Mouse (Mus musculus) cerebellum, adult (tissue): ENCODE data around the gene Ccn1.

Experiments
- ATAC-seq: cut with Nextera tagmentation; 2 replicates; pipeline ENCODE4 v1.9.2; 2017; ENCODE audit warnings: mild to moderate bottlenecking, moderate library complexity, mixed read lengths; ENCODE audit not compliant: insufficient number of reproducible peaks, low FRiP score, low TSS enrichment

The Ccn1 gene

DNA sequence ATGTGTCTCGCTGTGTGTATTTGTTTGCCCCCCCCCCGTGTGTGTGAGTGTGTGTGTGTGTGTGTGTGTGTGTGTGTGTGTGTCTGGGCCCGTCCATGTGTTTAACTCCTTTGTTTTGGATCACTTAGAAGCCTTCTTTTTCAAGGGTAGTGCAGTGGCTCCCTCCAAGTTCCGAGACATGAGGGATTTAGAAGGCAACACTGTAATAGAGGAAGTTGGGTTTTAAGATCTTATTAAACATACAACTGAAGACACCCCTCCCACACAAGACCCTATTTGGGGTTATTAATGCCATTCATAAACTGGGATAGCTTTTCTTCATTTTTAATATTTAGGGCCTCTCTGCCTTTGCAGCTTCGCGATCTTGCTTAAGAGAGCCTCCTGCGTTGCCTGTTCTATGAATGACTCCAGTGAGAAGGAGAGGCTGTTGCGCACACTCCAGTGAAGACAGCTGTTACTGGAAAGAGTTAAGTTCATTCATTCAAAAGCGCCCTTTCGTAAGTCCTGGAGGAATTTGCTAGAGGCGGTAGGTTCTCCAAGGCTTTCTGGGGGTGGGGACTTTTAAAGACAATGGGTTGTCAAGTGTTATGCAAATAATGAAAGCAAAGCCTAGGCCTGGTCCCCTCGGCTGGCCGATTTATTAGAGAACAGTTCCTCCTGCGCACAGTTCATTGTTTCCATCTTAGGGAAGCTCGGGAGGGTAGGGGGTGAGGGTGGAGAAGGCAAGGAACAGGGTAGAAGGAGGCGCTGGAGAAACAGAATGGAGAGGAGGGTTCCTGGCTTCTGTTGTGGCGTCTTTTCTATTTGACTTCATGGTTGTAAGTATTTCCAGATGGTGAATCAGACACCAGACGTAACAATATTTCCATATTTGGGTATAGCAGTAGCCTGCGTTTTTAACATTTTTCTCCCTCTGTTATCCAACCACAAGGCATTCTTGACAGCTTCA is 1.5 kb upstream of the Ccn1 start:
- ATAC-seq: no peak

GRCm38 (mm10) chr3:145650298-145651011 is 674 bp upstream of the Ccn1 start:
- no peak for ATAC-seq

- no peak for ATAC-seq
Observed at GRCm38 (mm10) chr3:145648991-145649851, 560 bp downstream of the Ccn1 start.

- ATAC-seq: no peak
Observed at GRCm38 (mm10) chr3:145648097-145648931, 1.5 kb downstream of the Ccn1 start.

- ATAC-seq: no peak
Observed at GRCm38 (mm10) chr3:145647416-145647815, 2.4 kb downstream of the Ccn1 start.

DNA sequence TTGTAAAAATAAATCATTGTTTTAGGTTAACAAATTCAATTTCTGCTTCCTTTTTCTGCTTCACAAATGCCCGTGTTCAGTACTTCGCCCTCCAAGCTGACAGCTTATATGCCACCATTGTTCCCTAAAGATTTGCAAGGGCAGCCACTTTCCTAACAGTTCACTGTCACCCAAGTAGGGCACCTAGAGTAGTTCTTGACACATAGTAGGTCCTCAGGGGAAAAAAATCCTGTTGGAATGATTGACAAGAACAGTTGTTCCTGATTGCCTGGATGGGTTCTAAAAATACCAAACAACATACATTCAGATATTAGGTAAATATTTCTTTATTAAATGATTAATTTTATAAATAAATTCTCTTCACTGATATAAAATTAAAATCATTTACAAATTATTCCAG is 3.1 kb downstream of the Ccn1 start:
- no peak for ATAC-seq

- ATAC-seq: no peak
Observed at GRCm38 (mm10) chr3:145646009-145646408, 3.8 kb downstream of the Ccn1 start.

GRCm38 (mm10) chr3:145645463-145645862 is 4.3 kb downstream of the Ccn1 start:
- no peak for ATAC-seq

- no peak for ATAC-seq
Observed at GRCm38 (mm10) chr3:145642861-145643260, 6.9 kb downstream of the Ccn1 start.

DNA sequence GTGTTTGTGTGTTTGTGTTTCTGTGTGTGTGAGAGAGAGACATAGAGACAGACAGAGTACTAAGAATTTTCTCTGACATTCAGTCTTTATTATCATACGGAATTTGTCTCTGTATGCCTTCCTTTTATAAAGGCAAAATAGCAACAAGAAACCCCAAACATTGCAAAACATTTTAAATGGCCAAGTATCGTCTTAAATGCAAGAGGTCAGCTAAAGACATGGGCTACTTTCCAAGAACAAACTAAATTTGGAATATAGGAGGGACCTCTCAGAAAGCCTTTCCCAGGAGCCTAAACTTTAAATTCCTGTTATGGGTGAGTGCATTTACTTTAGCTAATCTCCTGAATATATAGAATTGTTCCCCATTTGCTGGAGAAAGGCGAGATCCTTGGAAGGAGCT is 7.9 kb downstream of the Ccn1 start:
- no peak for ATAC-seq

DNA sequence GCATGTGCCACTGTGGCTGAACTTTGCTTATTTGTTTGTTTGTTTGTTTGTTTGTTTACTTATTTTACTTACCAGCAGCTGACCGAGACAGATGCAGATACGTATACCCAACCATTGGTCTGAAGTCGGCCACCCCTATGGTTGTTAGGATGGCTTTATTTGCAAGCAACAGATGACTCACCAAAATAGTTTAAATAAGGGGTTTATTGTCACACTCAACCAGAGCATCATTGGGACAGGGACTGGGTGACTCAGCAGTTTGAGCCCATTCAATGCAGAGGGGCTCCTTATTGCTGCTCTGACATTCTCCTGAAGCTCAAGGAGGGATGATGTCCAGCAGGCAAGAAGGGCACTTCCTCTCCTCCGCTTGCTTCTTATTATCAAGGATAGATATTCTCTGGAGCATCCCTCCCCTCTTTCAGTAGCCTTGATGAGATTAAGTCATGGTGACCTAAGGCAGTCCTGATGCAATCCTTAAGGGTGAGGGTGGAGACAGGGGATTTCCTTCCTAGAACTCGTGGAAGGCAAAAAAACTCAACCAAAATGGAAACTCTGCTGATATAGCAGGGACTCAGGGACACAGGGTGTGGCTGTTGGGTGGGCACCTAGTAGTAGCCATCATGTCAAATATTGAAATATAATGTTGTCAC is 8.6 kb downstream of the Ccn1 start:
- ATAC-seq: no peak

GRCm38 (mm10) chr3:145640583-145640982 is 9.2 kb downstream of the Ccn1 start:
- ATAC-seq: no peak

DNA sequence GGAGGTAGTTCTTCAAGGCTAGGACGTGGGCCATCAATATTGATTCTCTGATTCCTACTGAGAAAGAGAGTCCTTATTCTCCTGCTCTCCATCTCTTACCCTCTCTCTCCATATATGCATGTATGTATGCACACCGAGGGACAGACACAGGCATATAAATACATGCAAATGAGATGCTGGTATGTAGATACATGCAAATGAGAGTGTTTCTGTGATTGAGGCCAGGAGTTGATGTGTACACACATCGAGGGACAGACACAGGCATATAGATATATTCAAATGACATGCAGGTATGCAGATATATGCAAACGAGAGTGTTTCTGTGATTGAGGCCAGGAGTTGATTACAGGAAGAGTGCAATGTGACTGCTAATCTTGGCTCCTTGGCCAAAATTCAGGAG is 9.6 kb downstream of the Ccn1 start:
- ATAC-seq: no peak

- ATAC-seq: no peak
Observed at GRCm38 (mm10) chr3:145634002-145634710, 15.6 kb downstream of the Ccn1 start.

DNA sequence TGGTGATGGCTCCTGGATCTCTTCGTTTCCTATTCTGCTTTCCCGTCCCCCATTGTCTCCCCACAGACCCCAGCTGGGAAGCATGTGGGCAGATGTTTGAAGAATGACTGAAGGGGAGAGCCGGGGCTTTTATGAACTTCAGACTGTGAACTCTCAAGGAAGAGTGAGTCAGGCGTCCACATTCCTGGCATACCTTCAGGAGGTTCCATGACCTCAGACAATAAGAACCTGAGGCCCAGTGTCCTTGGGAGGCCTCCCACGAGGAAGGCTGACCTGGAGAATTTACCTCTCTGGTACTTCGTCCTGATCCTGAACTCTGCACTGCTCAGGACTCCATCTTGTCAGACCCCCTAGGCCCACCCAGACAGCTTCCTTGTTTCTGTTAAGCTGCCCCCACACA is 16.9 kb downstream of the Ccn1 start:
- no peak for ATAC-seq

DNA sequence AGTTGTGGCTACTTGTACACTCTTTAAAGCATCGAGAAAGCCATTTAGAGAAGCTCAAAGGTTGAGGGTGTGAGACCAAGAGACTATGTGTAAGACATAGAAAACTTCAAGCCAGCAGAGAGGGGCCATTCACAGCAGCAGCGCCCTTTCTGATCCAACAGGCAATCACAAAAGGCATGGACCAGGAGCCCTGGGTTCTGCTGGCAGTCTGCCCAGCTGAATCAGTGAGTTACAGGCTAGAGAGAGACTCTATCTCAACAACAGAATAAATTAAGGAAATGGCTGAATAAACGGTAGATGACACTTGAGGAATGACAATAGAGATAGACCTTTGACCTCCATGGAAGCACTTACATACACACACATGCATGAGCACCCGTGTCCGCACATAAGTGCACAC is 21.1 kb downstream of the Ccn1 start:
- no peak for ATAC-seq

DNA sequence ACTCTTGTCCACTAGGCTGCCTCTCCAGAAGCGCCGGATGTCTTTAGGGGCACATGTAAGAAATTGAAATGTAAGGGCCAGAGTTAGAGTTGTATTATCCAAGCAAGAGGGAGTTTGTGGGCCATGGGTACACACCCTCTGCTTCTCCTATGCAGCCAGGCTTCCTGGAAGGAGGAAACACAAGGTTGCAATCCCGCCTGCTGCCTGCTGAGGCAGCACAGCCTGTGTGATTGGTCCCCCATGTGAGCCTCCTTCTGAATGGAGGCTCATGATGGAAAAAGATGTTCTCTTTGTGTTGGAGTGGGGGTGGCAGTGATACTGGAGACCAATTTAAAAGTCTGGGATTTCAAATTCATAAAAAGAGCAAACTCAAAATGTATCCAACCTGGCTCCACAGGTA is 22.0 kb downstream of the Ccn1 start:
- ATAC-seq: no peak

GRCm38 (mm10) chr3:145626063-145626462 is 23.7 kb downstream of the Ccn1 start:
- no peak for ATAC-seq

- ATAC-seq: no peak
Observed at GRCm38 (mm10) chr3:145625546-145625945, 24.2 kb downstream of the Ccn1 start.
